Mouse (Mus musculus) spleen, postnatal 14 days (tissue): ENCODE data around the gene Kctd21.

ENCODE experiments used
- DNase-seq, 2 experiments: peaks; one replicate each; pipeline ENCODE4 v3.0.0; 2021 to 2022; ENCODE audit warnings: low spot score in 2 of 2

Kctd21 gene

DNA sequence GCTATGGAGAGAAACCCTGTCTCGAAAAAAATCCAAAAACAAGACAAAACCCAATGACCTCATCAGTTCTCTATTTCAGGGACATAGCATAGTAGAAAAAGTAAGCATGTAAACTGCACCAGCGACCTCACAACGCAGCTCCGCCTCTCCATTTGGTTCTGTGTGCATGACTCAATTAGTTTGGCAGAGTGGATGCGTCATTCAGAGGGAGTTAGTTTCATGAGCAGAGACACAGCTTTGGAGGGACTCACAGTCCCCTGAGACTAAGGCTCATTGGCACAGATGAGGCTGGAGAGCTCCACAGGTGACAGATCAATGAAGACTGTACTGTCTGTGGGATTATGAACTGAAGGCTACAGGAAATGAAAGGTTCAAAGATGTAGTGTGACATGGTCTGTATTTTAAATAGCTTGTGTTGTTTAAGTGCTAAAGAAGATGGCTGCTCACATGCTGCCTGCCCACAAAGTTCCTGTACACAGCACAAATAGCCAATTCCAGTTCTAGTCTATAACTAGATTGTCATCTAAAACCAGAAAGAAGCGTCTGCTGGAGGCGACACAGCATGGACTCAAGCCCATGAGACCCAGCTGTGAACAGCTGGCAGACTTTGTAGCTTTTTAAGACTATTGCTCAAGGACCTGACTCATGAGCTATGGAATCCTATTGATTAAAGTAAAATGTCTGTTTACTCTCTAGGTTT lies 54.1 kb downstream of the Kctd21 start:
- DNase-seq = no peak

DNA sequence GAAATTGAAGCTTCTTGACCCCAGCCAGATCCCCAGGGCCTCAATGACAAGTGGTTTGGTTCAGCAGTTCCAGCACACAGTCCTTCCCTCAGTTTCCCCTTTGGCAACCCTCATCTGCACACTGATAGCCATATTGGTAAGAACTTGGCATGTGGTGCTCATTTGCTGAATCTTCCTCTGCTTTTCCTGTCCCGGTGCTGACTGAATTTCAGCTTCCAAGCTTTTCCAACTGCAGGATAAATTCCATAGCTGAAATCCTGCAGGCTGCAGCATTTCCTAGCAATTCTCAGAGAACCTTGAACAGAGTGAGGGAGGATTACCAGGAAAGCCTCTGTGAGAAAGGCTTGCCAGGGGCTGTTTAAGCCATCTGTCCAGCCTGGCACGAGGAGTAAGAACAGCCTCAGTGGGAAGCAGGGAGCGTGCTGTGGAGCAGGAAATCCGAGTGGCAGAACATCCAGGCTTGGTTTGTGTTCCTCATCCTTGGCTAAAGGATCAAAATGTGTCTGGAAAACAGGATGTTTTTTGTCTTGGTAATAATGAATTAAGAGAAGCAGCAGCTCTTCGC lies 54.8 kb downstream of the Kctd21 start:
- no peak for DNase-seq

DNA sequence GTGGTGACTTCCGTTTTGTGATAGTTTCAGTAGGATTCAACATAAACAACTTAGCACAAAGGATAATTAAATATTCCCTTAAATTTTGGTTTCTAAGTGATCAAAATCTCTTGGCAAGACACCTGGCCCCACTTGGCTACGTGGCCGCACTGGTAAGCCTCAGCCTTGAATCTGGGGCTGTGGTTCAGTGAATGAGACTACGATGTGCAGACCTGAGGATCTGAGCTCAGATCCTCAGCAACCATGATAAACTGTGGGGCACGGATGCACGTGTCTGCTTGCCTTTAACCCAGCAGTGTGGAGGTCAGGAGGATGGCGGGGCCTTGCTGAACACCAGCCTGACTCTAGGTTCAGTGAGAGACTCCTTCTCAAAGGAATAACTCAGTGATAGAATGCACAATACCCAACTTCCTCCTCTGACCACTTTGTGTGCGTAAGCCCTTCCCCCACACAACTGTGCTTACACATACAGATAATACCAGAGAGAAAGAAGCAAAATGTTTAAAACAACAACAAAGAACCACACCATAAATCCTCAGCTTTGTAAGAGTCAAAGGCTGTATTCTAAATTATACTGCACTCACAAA lies 55.5 kb downstream of the Kctd21 start:
- no peak for DNase-seq

DNA sequence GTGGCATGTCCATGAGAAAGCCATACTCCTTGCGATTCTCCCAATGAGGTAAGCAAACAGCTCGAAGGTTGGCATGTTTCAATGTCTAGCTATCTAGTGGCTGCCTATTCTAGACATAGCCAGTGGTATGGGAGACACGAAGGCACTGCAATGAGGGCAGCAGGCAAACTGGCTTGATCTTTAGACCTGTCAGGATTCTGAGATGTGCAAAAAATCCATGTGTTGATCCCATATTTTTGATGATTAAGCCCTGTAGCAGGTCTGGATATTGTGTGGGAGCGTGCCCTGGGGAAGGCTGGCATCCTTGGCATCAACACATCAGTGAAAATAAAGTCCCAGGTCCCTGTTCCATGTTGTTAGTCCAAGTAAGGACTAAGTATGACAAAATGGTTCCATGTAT lies 56.4 kb downstream of the Kctd21 start:
- no peak for DNase-seq

DNA sequence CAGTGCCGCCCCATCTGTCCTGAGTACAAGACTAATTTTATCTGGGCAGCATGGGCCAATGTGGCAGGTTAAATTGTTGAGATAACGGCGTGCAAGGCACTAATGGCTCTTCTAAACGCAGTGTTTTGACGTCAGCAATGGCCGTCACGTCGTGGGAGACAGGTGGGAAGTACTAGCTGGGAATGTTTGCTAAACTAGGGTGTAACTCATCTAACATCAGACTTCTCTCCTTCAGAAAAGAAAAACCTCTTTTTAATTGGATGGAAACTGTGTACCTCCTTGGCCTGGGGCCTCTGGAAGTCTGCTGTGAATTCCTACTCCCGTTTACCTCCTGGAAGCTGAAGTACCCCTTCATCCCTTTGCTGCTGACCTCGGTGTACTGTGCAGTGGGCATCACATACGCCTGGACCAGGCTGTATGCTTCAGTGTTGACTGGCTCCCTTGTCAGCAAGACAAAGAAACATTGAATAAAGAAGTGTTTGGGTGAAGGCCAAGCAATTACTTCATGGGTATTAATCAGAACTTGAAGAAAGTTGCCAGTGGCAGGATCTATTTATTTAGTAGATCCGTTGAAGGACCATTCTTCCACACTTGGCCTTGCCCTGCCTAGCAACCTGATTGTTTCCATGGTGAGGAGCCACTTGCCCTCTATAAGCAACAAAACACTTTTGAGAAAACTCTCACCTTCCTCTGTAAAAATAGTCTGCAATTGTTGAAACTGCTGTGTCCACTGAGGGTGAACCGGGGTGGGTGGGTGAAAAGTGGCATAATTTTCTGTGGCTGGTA lies 59.4 kb downstream of the Kctd21 start:
- DNase-seq = no peak

DNA sequence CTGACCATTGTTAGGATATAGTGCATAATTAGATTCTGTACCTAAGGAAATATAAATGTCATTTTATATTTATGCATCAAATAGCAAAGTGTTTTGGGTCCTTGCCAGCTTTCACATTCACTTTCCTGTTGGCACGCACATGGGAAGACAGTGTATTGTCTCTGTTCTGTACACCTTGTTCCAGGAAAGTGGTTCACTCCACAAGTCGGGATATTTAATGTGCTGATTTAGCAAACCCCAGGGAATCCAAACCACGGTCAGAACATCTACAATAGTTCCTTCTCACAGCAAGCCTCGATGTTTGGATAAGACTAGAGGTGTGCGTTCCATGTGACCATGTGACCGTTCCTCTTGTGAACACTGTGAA lies 59.9 kb downstream of the Kctd21 start:
- DNase-seq = no peak

DNA sequence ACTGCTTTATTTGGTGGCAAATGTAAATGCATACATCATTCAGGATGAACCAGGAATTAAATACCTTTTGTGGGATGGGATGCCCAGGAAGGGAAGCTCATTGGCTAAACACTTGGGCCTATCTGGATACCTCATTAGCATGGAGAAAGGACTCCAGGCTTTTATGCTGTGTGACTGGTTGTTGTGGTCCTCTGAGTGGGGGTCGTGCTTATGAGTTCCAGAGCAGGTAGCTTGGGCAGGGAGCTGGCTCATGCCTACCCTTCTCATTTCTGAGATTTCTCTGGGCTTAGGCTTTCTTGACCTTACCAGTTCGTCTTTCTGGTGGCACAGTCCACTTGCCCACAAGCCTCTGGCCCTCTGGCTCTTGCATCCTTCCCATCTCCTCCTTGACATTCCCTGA lies 62.2 kb downstream of the Kctd21 start:
- no peak for DNase-seq

DNA sequence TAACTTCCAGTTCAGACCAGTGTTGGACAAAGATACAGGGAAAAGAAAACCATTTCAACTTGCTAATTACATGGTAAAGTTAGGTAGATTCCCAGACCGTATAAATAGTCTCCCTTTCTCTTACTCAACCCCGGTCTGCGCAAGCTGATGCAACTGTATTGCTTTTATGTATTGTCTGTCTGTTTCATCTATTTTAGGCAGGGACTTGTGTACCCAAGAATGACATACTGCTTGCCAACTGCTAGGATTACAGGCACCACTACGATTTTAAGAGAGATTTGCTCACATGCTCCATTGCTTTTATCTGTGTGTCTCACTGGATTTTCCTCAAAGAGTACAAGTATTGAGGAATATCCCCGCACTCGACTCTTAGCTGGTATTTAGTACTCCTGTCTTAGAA lies 66.8 kb downstream of the Kctd21 start:
- no peak for DNase-seq
